Mouse (Mus musculus): ENCODE results near the gene Clybl. TPM values are rescaled to one million over a fixed set of nuclear protein-coding genes. Genes with fewer than 3 reads are reported as not detected.

The Clybl gene
- polyA plus RNA-seq, 1 experiment from 2014 or later: 8.1 TPM

- H3K36me3 ChIP-seq (ENCODE audit: inconsistent target): no peaks in the 10 kb centered on the region
- WGBS (ENCODE audit: missing documents): 35% methylated on average over 9 of the region's 9 CpGs
- peak overlapping the region; percentile 20 for H3K4me3 ChIP-seq (ENCODE audit: inconsistent target)
- H3K79me2 ChIP-seq (ENCODE audit: inconsistent target): no peaks in the 10 kb centered on the region
- no peak overlapping the region for H3K27ac ChIP-seq
Observed at GRCm38 (mm10) chr14:122223461-122224102, 42.1 kb downstream of the Clybl start.

GRCm38 (mm10) chr14:122224103-122224494 is 42.6 kb downstream of the Clybl start:
- Histone ChIP-seq H3K36me3 (ENCODE audit: inconsistent target) (no peaks in the 10 kb centered on the region), H3K27ac (no peak overlapping the region), H3K4me3 (ENCODE audit: inconsistent target) (no peak overlapping the region), H3K79me2 (ENCODE audit: inconsistent target) (no peaks in the 10 kb centered on the region)
- 72% methylated on average over 6 of the region's 6 CpGs for WGBS (ENCODE audit: missing documents)

GRCm38 (mm10) chr14:122224501-122224928 is 43.0 kb downstream of the Clybl start:
- Histone ChIP-seq H3K27ac (no peak overlapping the region), H3K79me2 (ENCODE audit: inconsistent target) (no peaks in the 10 kb centered on the region), H3K36me3 (ENCODE audit: inconsistent target) (no peaks in the 10 kb centered on the region), H3K4me3 (ENCODE audit: inconsistent target) (no peak overlapping the region)
- 90% methylated on average over 8 of the region's 8 CpGs for WGBS (ENCODE audit: missing documents)

- no peaks in the 10 kb centered on the region for H3K36me3 ChIP-seq (ENCODE audit: inconsistent target)
- H3K4me3 ChIP-seq (ENCODE audit: inconsistent target): no peak overlapping the region
- H3K27ac ChIP-seq: no peak overlapping the region
- WGBS (ENCODE audit: missing documents): 84% methylated on average over 7 of the region's 7 CpGs
- H3K79me2 ChIP-seq (ENCODE audit: inconsistent target): no peaks in the 10 kb centered on the region
Observed at GRCm38 (mm10) chr14:122225479-122226132, 44.1 kb downstream of the Clybl start.

GRCm38 (mm10) chr14:122226133-122226515 is 44.6 kb downstream of the Clybl start:
- H3K4me3 ChIP-seq (ENCODE audit: inconsistent target): no peak overlapping the region
- H3K36me3 ChIP-seq (ENCODE audit: inconsistent target): no peaks in the 10 kb centered on the region
- WGBS (ENCODE audit: missing documents): 88% methylated on average over 2 of the region's 2 CpGs
- H3K27ac ChIP-seq: no peak overlapping the region
- no peaks in the 10 kb centered on the region for H3K79me2 ChIP-seq (ENCODE audit: inconsistent target)

- no peak overlapping the region for H3K4me3 ChIP-seq (ENCODE audit: inconsistent target)
- H3K36me3 ChIP-seq (ENCODE audit: inconsistent target): no peaks in the 10 kb centered on the region
- H3K79me2 ChIP-seq (ENCODE audit: inconsistent target): no peaks in the 10 kb centered on the region
- H3K27ac ChIP-seq: no peak overlapping the region
- WGBS (ENCODE audit: missing documents): 93% methylated on average over 22 of the region's 22 CpGs
Observed at GRCm38 (mm10) chr14:122226666-122227453, 45.4 kb downstream of the Clybl start.

- Histone ChIP-seq H3K79me2 (ENCODE audit: inconsistent target) (no peaks in the 10 kb centered on the region), H3K36me3 (ENCODE audit: inconsistent target) (no peaks in the 10 kb centered on the region), H3K27ac (no peak overlapping the region), H3K4me3 (ENCODE audit: inconsistent target) (no peak overlapping the region)
- 87% methylated on average over 14 of the region's 14 CpGs for WGBS (ENCODE audit: missing documents)
Observed at GRCm38 (mm10) chr14:122227454-122227951, 46.0 kb downstream of the Clybl start.

- Histone ChIP-seq H3K79me2 (ENCODE audit: inconsistent target) (no peaks in the 10 kb centered on the region), H3K36me3 (ENCODE audit: inconsistent target) (no peaks in the 10 kb centered on the region), H3K4me3 (ENCODE audit: inconsistent target) (no peak overlapping the region), H3K27ac (no peak overlapping the region)
- WGBS (ENCODE audit: missing documents): 89% methylated on average over 23 of the region's 23 CpGs
Observed at GRCm38 (mm10) chr14:122228816-122229551, 47.5 kb downstream of the Clybl start.

- no peaks in the 10 kb centered on the region for H3K79me2 ChIP-seq (ENCODE audit: inconsistent target)
- WGBS (ENCODE audit: missing documents): 88% methylated on average over 5 of the region's 5 CpGs
- no peak overlapping the region for H3K4me3 ChIP-seq (ENCODE audit: inconsistent target)
- H3K27ac ChIP-seq: no peak overlapping the region
- no peaks in the 10 kb centered on the region for H3K36me3 ChIP-seq (ENCODE audit: inconsistent target)
Observed at GRCm38 (mm10) chr14:122229988-122230387, 48.5 kb downstream of the Clybl start.

GRCm38 (mm10) chr14:122230621-122231025 is 49.1 kb downstream of the Clybl start:
- 94% methylated on average over 11 of the region's 14 CpGs for WGBS (ENCODE audit: missing documents)
- Histone ChIP-seq H3K27ac (no peak overlapping the region), H3K79me2 (ENCODE audit: inconsistent target) (no peaks in the 10 kb centered on the region), H3K4me3 (ENCODE audit: inconsistent target) (no peak overlapping the region), H3K36me3 (ENCODE audit: inconsistent target) (no peaks in the 10 kb centered on the region)

GRCm38 (mm10) chr14:122231073-122231472 is 49.6 kb downstream of the Clybl start:
- WGBS (ENCODE audit: missing documents): 95% methylated on average over 10 of the region's 10 CpGs
- Histone ChIP-seq H3K36me3 (ENCODE audit: inconsistent target) (no peaks in the 10 kb centered on the region), H3K4me3 (ENCODE audit: inconsistent target) (no peak overlapping the region), H3K79me2 (ENCODE audit: inconsistent target) (no peaks in the 10 kb centered on the region), H3K27ac (no peak overlapping the region)

GRCm38 (mm10) chr14:122233212-122233714 is 51.8 kb downstream of the Clybl start:
- Histone ChIP-seq H3K79me2 (ENCODE audit: inconsistent target) (no peaks in the 10 kb centered on the region), H3K36me3 (ENCODE audit: inconsistent target) (no peaks in the 10 kb centered on the region), H3K27ac (no peak overlapping the region), H3K4me3 (ENCODE audit: inconsistent target) (no peak overlapping the region)
- 94% methylated on average over 18 of the region's 19 CpGs for WGBS (ENCODE audit: missing documents)

- WGBS (ENCODE audit: missing documents): 93% methylated on average over 1 of the region's 1 CpGs
- Histone ChIP-seq H3K79me2 (ENCODE audit: inconsistent target) (no peaks in the 10 kb centered on the region), H3K27ac (no peak overlapping the region), H3K4me3 (ENCODE audit: inconsistent target) (no peak overlapping the region), H3K36me3 (ENCODE audit: inconsistent target) (no peaks in the 10 kb centered on the region)
Observed at GRCm38 (mm10) chr14:122243874-122244273, 62.4 kb downstream of the Clybl start.

Measured in macrophage (primary cell).